24 mouse cellular contexts compared by ENCODE assay signal in genomic region chr1:64860235-64860920, GRCm38 (mm10).
DNase-seq lines count a peak whose midpoint lies in the region; ATAC-seq and TF ChIP-seq lines count a peak whose summit lies in the region.
"Had no signal": no experiment of that assay in that cellular context is flagged by ENCODE, and none has a peak within 500 bp of the region (broad histone marks: within the 10 kb centered on the region; RNA-seq: fewer than 3 reads in every experiment).

No protein-coding gene starts in this region.

- no peak for TF ChIP-seq POLR2A in brain, embryonic 14.5 days (IDR thresholded peaks at IDR 0.05; ENCODE audit: borderline replicate concordance, extremely low read depth, insufficient read depth, insufficient read length, poor library complexity, severe bottlenecking)

- peak; percentile 84 for DNase-seq in 3T3-L1 (ENCODE audit: low read depth, low spot score)
- DNase-seq in MN1 (ENCODE audit: low spot score): peak; percentile 41
- DNase-seq in brain, embryonic 14.5 days (ENCODE audit: low read depth): peak; percentile 61
- no peak for DNase-seq in adrenal gland, postnatal 10 days
- DNase-seq: cerebellum, adult 8-10 months; embryo, embryonic 11 days; heart, postnatal 10 days; layer of hippocampus, postnatal 36 days; liver, postnatal 0 days; thymus, adult 2 months; thymus, postnatal 36 days had no signal

- ATAC-seq in intestine, embryonic 15.5 days: 0 out of 2 replicates have a peak, but pooled peaks have one; percentile 35
- ATAC-seq in intestine, embryonic 16.5 days: no peak
- ATAC-seq: forebrain, embryonic 13.5 days; inflammation-experienced regulatory T-cells, adult 6 months; liver, embryonic 12.5 days; midbrain, embryonic 13.5 days had no signal

- 78% methylated on average over 11 of the region's 11 CpGs for WGBS in intestine, embryonic 15.5 days
- WGBS in intestine, embryonic 16.5 days: 76% methylated on average over 11 of the region's 11 CpGs

- no peaks in the 10 kb centered on the region for H3K27me3 ChIP-seq in intestine, embryonic 15.5 days (replicated peaks)
- H3K27me3 ChIP-seq in intestine, embryonic 16.5 days (replicated peaks; ENCODE audit: control insufficient read depth, insufficient read depth, low read length): no peaks in the 10 kb centered on the region
- H3K27me3 ChIP-seq: CH12.LX; embryonic facial prominence, embryonic 13.5 days; forebrain, embryonic 13.5 days; heart, embryonic 13.5 days; hindbrain, embryonic 15.5 days; liver, embryonic 12.5 days; midbrain, embryonic 13.5 days; neural tube, embryonic 13.5 days had no signal

- H3K4me1 ChIP-seq in intestine, embryonic 15.5 days (replicated peaks): no peaks in the 10 kb centered on the region
- peaks cover 10% of the 10 kb centered on the region for H3K4me1 ChIP-seq in intestine, embryonic 16.5 days (ENCODE audit: control insufficient read depth, insufficient read depth, low read length)
- H3K4me1 ChIP-seq: embryonic facial prominence, embryonic 13.5 days; forebrain, embryonic 13.5 days; heart, embryonic 13.5 days; hindbrain, embryonic 10.5 days; hindbrain, embryonic 15.5 days; liver, embryonic 12.5 days; neural tube, embryonic 13.5 days had no signal

- no peak overlapping the region for H3K27ac ChIP-seq in intestine, embryonic 15.5 days
- no peak overlapping the region for H3K27ac ChIP-seq in intestine, embryonic 16.5 days (ENCODE audit: low read length)
- H3K27ac ChIP-seq: embryonic facial prominence, embryonic 13.5 days; forebrain, embryonic 13.5 days; heart, embryonic 13.5 days; hindbrain, embryonic 10.5 days; hindbrain, embryonic 15.5 days; liver, embryonic 12.5 days; macrophage; midbrain, embryonic 13.5 days; neural tube, embryonic 13.5 days had no signal

- H3K9me3 ChIP-seq in intestine, embryonic 15.5 days: no peaks in the 10 kb centered on the region
- H3K9me3 ChIP-seq in intestine, embryonic 16.5 days (ENCODE audit: control insufficient read depth, low read length): no peaks in the 10 kb centered on the region
- H3K9me3 ChIP-seq: embryonic facial prominence, embryonic 13.5 days; forebrain, embryonic 13.5 days; heart, embryonic 13.5 days; hindbrain, embryonic 10.5 days; hindbrain, embryonic 15.5 days; liver, embryonic 12.5 days; midbrain, embryonic 13.5 days; neural tube, embryonic 13.5 days had no signal

- no peak overlapping the region for H3K9ac ChIP-seq in intestine, embryonic 15.5 days
- H3K9ac ChIP-seq in intestine, embryonic 16.5 days (ENCODE audit: low read depth, low read length): no peak overlapping the region
- H3K9ac ChIP-seq: embryonic facial prominence, embryonic 13.5 days; forebrain, embryonic 13.5 days; heart, embryonic 13.5 days; hindbrain, embryonic 15.5 days; liver, embryonic 12.5 days; liver, postnatal 0 days; midbrain, embryonic 13.5 days; neural tube, embryonic 13.5 days had no signal

- TF ChIP-seq CTCF in brain, embryonic 14.5 days (IDR thresholded peaks at IDR 0.05; ENCODE audit: borderline replicate concordance, extremely low read depth, insufficient read depth, insufficient read length): no peak

- no peak overlapping the region for H3K4me2 ChIP-seq in intestine, embryonic 15.5 days (replicated peaks)
- H3K4me2 ChIP-seq in intestine, embryonic 16.5 days (ENCODE audit: low read depth, low read length): no peak overlapping the region
- H3K4me2 ChIP-seq: embryonic facial prominence, embryonic 13.5 days; forebrain, embryonic 13.5 days; heart, embryonic 13.5 days; hindbrain, embryonic 15.5 days; liver, embryonic 12.5 days; midbrain, embryonic 13.5 days; neural tube, embryonic 13.5 days had no signal

- no peaks in the 10 kb centered on the region for H3K36me3 ChIP-seq in intestine, embryonic 15.5 days
- H3K36me3 ChIP-seq in intestine, embryonic 16.5 days (ENCODE audit: control insufficient read depth, insufficient read depth, low read length): no peaks in the 10 kb centered on the region
- H3K36me3 ChIP-seq: embryonic facial prominence, embryonic 13.5 days; heart, embryonic 13.5 days; hindbrain, embryonic 10.5 days; hindbrain, embryonic 15.5 days; liver, embryonic 12.5 days; midbrain, embryonic 13.5 days; neural tube, embryonic 13.5 days had no signal

- H3K4me3 ChIP-seq in intestine, embryonic 15.5 days (replicated peaks): no peak overlapping the region
- H3K4me3 ChIP-seq in intestine, embryonic 16.5 days (ENCODE audit: low read length): no peak overlapping the region
- H3K4me3 ChIP-seq: embryonic facial prominence, embryonic 13.5 days; forebrain, embryonic 13.5 days; heart, embryonic 13.5 days; hindbrain, embryonic 10.5 days; hindbrain, embryonic 15.5 days; liver, embryonic 12.5 days; midbrain, embryonic 13.5 days; neural tube, embryonic 13.5 days had no signal
